Mouse (Mus musculus) erythroblast, embryonic 14.5 days (primary cell): ENCODE results near the gene Thra.

Experiments used
- GATA1 ChIP-seq: IDR thresholded peaks from 2 replicates; pipeline ENCODE4 v1.6.1; 2012; ENCODE audit warnings: low read length, inconsistent platforms, mixed read lengths
- TAL1 ChIP-seq: IDR thresholded peaks from 3 replicates; pipeline ENCODE4 v1.6.1; 2012; ENCODE audit warnings: low read length, inconsistent platforms, mixed read lengths

- TF ChIP-seq GATA1 = no peak
- no peak for TF ChIP-seq TAL1
Measured at GRCm38 (mm10) chr11:98771844-98772525, 31.5 kb downstream of the Thra start.
